Mouse (Mus musculus) stomach, postnatal 0 days (tissue): ENCODE measurements around the gene Pdcd5. TPM values are rescaled to one million over a fixed set of nuclear protein-coding genes. Genes with fewer than 3 reads are reported as not detected.

Source experiments
- ATAC-seq: fragments of 200-750 bp; cut with Nextera tagmentation; 2 replicates; pipeline ENCODE4 v1.8.0; 2017; ENCODE audit not compliant: low FRiP score, low TSS enrichment
- DNase-seq: peaks from one replicate; pipeline ENCODE4 v3.0.0-alpha.2; 2016; ENCODE audit warnings: low spot score
- H3K27ac ChIP-seq: fragments of 300-500 bp; sonication (generic); replicated peaks from 2 replicates; pipeline ENCODE4 v1.5.1; 2014; ENCODE audit warnings: mild to moderate bottlenecking, control low read depth
- H3K27me3 ChIP-seq: fragments of 300-500 bp; sonication (generic); 2 replicates; pipeline ENCODE4 v1.6.1; 2014; ENCODE audit warnings: low read length; ENCODE audit not compliant: control insufficient read depth, insufficient read depth
- H3K36me3 ChIP-seq: fragments of 300-500 bp; sonication (generic); 2 replicates; pipeline ENCODE4 v1.6.1; 2014; ENCODE audit warnings: low read length, mixed read lengths; ENCODE audit not compliant: control insufficient read depth, insufficient read depth
- H3K4me1 ChIP-seq: fragments of 300-500 bp; sonication (generic); replicated peaks from 2 replicates; pipeline ENCODE4 v1.6.1; 2014; ENCODE audit warnings: antibody characterized with exemption; ENCODE audit not compliant: control insufficient read depth, insufficient read depth
- H3K4me2 ChIP-seq: fragments of 300-500 bp; sonication (generic); replicated peaks from 2 replicates; pipeline ENCODE4 v1.6.1; 2014; ENCODE audit warnings: low read depth, mild to moderate bottlenecking, control low read depth, moderate library complexity
- H3K4me3 ChIP-seq: fragments of 300-500 bp; sonication (generic); 2 replicates; pipeline ENCODE4 v1.5.1; 2014; ENCODE audit warnings: low read depth, low read length, control low read depth
- H3K9ac ChIP-seq: fragments of 300-500 bp; sonication (generic); 2 replicates; pipeline ENCODE4 v1.6.1; 2014; ENCODE audit warnings: mild to moderate bottlenecking, low read length, control low read depth, mixed read lengths
- H3K9me3 ChIP-seq: fragments of 300-500 bp; sonication (generic); 2 replicates; pipeline ENCODE4 v1.6.1; 2016; ENCODE audit warnings: low read length; ENCODE audit not compliant: control insufficient read depth
- CTCF ChIP-seq: IDR thresholded peaks from 2 replicates; pipeline ENCODE4 v1.5.1; 2016; ENCODE audit warnings: antibody characterized with exemption, low read depth, mild to moderate bottlenecking, moderate library complexity
- EP300 ChIP-seq: optimal IDR thresholded peaks from 2 replicates; pipeline ENCODE3; 2016; ENCODE audit warnings: antibody characterized with exemption
- WGBS: fragments of 180-500 bp; shearing (Covaris S2); extraction: QIAGEN DNeasy Blood & Tissue Kit; methylation state at CpG from one replicate; pipeline ENCODE4 v1.1.7; 2014; 5-methylcytosine and 5-hydroxymethylcytosine counted together
- polyA plus RNA-seq: library from polyadenylated mRNA; unstranded; fragments of >200 nt; fragmentation: Nextera tagmentation; extraction: Ambion mirVana; gene quantifications from 2 replicates; pipeline ENCODE4 v1.2.1, GENCODE M21; 2015

The Pdcd5 gene
- polyA plus RNA-seq, 1 experiment from 2014 or later, result 190 TPM

DNA sequence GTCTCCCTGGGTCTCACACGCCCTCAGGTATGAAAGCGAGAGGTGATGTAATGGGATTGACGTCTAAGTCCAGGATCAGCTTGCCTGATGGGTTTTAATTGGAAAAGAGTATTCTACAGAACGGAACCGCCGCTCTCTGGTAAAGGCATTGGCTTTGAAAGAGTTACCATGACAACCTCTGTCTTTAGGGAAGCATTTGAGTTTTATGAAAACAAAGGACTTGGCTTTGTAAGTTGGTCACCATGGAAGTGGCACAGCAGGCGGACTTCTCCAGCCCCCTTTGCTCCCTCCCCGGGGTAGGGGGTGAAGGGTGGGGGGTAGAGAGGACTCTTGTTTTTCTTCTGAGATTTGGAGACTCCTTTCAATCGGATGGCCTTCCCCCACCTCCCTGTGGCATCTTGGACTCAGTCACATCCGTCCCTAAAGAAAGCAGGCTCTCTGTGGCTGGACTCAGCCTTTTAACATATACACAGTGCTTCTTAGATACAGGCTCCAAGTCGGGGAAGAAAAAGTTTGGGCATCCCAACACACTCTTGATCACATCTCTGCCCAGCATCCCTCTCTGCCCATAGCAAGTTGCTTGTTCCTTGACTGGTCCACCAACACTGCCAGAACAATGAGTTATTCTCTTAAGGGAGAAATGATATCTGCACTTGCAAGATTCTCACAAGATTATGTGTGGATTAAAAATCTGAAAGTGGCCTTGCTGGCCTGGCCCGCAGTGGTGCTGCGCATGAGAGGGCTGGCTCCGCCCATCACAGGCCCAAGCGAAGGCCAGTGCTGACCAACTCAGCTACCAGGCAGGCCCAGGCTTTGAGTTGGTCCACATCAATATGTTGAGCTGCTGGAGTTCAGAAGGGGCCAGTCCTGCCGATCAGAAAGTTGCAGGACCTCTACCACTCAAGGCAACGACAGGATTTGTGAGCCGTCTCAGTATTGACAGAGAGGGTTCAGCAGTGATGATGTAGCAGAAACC, 21.0 kb upstream of the Pdcd5 start:
- Histone ChIP-seq H3K27ac (no peak overlapping the region), H3K4me3 (no peak overlapping the region), H3K36me3 (no peaks in the 10 kb centered on the region), H3K9me3 (no peaks in the 10 kb centered on the region), H3K4me2 (no peak overlapping the region), H3K4me1 (no peaks in the 10 kb centered on the region), H3K27me3 (no peaks in the 10 kb centered on the region), H3K9ac (no peak overlapping the region)
- TF ChIP-seq EP300 (no peak), CTCF (no peak)
- ATAC-seq (no peak), DNase-seq (no peak)
- WGBS, result 61% methylated on average over 18 of the region's 18 CpGs

GRCm38 (mm10) chr7:35663790-35664376, 16.6 kb upstream of the Pdcd5 start:
- Histone ChIP-seq H3K27ac (no peak overlapping the region), H3K4me1 (no peaks in the 10 kb centered on the region), H3K9me3 (no peaks in the 10 kb centered on the region), H3K27me3 (no peaks in the 10 kb centered on the region), H3K36me3 (no peaks in the 10 kb centered on the region), H3K4me2 (no peak overlapping the region), H3K9ac (no peak overlapping the region), H3K4me3 (no peak overlapping the region)
- TF ChIP-seq CTCF, result no peak
- no peak for ATAC-seq
- 68% methylated on average over 16 of the region's 16 CpGs for WGBS
- no peak for DNase-seq

GRCm38 (mm10) chr7:35659173-35659572, 11.9 kb upstream of the Pdcd5 start:
- H3K27me3 ChIP-seq, result no peaks in the 10 kb centered on the region
- H3K36me3 ChIP-seq, result no peaks in the 10 kb centered on the region
- no peak overlapping the region for H3K4me2 ChIP-seq
- no peak overlapping the region for H3K27ac ChIP-seq
- no peak for ATAC-seq
- H3K4me3 ChIP-seq, result no peak overlapping the region
- WGBS, result 57% methylated on average over 3 of the region's 3 CpGs
- DNase-seq, result peak; percentile 42
- no peaks in the 10 kb centered on the region for H3K4me1 ChIP-seq
- TF ChIP-seq EP300 (no peak), CTCF (peak; percentile 75)
- no peaks in the 10 kb centered on the region for H3K9me3 ChIP-seq
- H3K9ac ChIP-seq, result no peak overlapping the region

GRCm38 (mm10) chr7:35657829-35658228, 10.5 kb upstream of the Pdcd5 start:
- DNase-seq, result no peak
- Histone ChIP-seq H3K27me3 (no peaks in the 10 kb centered on the region), H3K27ac (no peak overlapping the region), H3K4me1 (no peaks in the 10 kb centered on the region), H3K9me3 (no peaks in the 10 kb centered on the region), H3K36me3 (no peaks in the 10 kb centered on the region), H3K4me2 (no peak overlapping the region), H3K9ac (no peak overlapping the region), H3K4me3 (no peak overlapping the region)
- TF ChIP-seq CTCF, result no peak
- no peak for ATAC-seq
- WGBS, result 53% methylated on average over 6 of the region's 6 CpGs

GRCm38 (mm10) chr7:35651583-35652270, 4.4 kb upstream of the Pdcd5 start:
- no peaks in the 10 kb centered on the region for H3K36me3 ChIP-seq
- no peaks in the 10 kb centered on the region for H3K9me3 ChIP-seq
- no peak overlapping the region for H3K4me3 ChIP-seq
- DNase-seq, result no peak
- no peak overlapping the region for H3K9ac ChIP-seq
- TF ChIP-seq EP300 (no peak), CTCF (peak; percentile 36)
- no peak for ATAC-seq
- H3K4me1 ChIP-seq, result no peaks in the 10 kb centered on the region
- WGBS, result 73% methylated on average over 10 of the region's 10 CpGs
- no peaks in the 10 kb centered on the region for H3K27me3 ChIP-seq
- H3K27ac ChIP-seq, result no peak overlapping the region
- no peak overlapping the region for H3K4me2 ChIP-seq
